Mouse (Mus musculus): Measurements from ENCODE around the gene Hs1bp3.

The Hs1bp3 gene

DNA sequence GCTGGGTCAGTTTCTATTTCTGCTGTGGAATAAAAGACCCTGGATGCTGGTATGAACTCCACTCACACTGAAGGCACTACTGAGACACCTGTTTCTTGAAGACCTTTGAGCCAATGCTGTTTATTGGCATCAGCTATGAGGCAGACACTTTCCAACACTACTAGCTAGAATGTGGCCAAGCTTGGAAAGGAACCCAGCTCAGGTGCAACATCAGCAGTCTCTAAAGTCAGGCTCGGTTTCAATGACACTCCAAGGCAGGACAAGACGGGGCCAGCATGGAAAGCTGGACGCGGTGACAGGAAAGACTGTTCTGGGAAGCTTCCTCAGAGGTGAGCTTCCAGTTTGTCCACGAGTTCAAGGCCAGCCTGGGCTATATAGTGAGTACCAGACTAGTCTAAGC lies 80.0 kb downstream of the Hs1bp3 start:
- no peak for ATAC-seq (ENCODE audit: low TSS enrichment)
